Mouse (Mus musculus) liver, postnatal 0 days (tissue): ENCODE results near the gene Gfer. TPM values are rescaled to one million over a fixed set of nuclear protein-coding genes. Genes with fewer than 3 reads are reported as not detected.
"Not testable (repeated sequence)": the region's sequence is repeated elsewhere in the genome, so short reads cannot be mapped to it uniquely, and the experiment has no call there.

Experiments used
- ATAC-seq: fragments of 200-750 bp; cut with Nextera tagmentation; 2 replicates; pipeline ENCODE4 v1.8.0; 2017; ENCODE audit warnings: mild to moderate bottlenecking, moderate library complexity
- DNase-seq: peaks from one replicate; pipeline ENCODE4 v3.0.0-alpha.2; 2016
- H3K27ac ChIP-seq: fragments of 300-500 bp; sonication (generic); 2 replicates; pipeline ENCODE4 v1.5.1; 2014; ENCODE audit warnings: antibody characterized with exemption, moderate library complexity, mild to moderate bottlenecking, low read depth
- H3K27me3 ChIP-seq: fragments of 300-500 bp; sonication (generic); 2 replicates; pipeline ENCODE4 v1.6.1; 2014; ENCODE audit warnings: low read length, control low read depth, mixed read lengths; ENCODE audit not compliant: insufficient read depth
- H3K36me3 ChIP-seq: fragments of 300-500 bp; sonication (generic); replicated peaks from 2 replicates; pipeline ENCODE4 v1.6.1; 2014; ENCODE audit warnings: mild to moderate bottlenecking, control low read depth, low read length, moderate library complexity, mixed read lengths; ENCODE audit not compliant: insufficient read depth
- H3K4me1 ChIP-seq: fragments of 300-500 bp; sonication (generic); 2 replicates; pipeline ENCODE4 v1.6.1; 2014; ENCODE audit warnings: antibody characterized with exemption, mild to moderate bottlenecking, control low read depth; ENCODE audit not compliant: insufficient read depth
- H3K4me2 ChIP-seq: fragments of 300-500 bp; sonication (generic); 2 replicates; pipeline ENCODE4 v1.6.1; 2014; ENCODE audit warnings: low read depth, mild to moderate bottlenecking, low read length, moderate library complexity, mixed read lengths
- H3K4me3 ChIP-seq: fragments of 300-500 bp; sonication (generic); 2 replicates; pipeline ENCODE4 v1.5.1; 2014; ENCODE audit warnings: low read depth, low read length
- H3K9ac ChIP-seq: fragments of 300-500 bp; sonication (generic); replicated peaks from 2 replicates; pipeline ENCODE4 v1.6.1; 2014; ENCODE audit warnings: mild to moderate bottlenecking, moderate library complexity
- H3K9me3 ChIP-seq: fragments of 300-500 bp; sonication (generic); 2 replicates; pipeline ENCODE4 v1.6.1; 2016; ENCODE audit warnings: mild to moderate bottlenecking, control low read depth, low read length, mixed read lengths
- CTCF ChIP-seq: sonication (generic); IDR thresholded peaks from 2 replicates; pipeline ENCODE4 v1.5.1; 2016; ENCODE audit warnings: antibody characterized with exemption, low read depth
- EP300 ChIP-seq: IDR thresholded peaks from 2 replicates; pipeline ENCODE4 v1.6.1; 2016; ENCODE audit warnings: antibody characterized with exemption, low read depth, mild to moderate bottlenecking
- WGBS: fragments of 180-500 bp; shearing (Covaris S2); extraction: QIAGEN DNeasy Blood & Tissue Kit; methylation state at CpG from one replicate; pipeline ENCODE4 v1.1.7; 2014; ENCODE audit not compliant: insufficient replicate concordance; 5-methylcytosine and 5-hydroxymethylcytosine counted together
- polyA plus RNA-seq: library from polyadenylated mRNA; unstranded; fragments of >200 nt; fragmentation: Nextera tagmentation; extraction: Ambion mirVana; gene quantifications from 2 replicates; pipeline ENCODE4 v1.2.1, GENCODE M21; 2015

Gfer gene
- polyA plus RNA-seq, 1 experiment from 2014 or later, result 46.5 TPM

- TF ChIP-seq EP300 (no peak), CTCF (no peak)
- no peaks in the 10 kb centered on the region for H3K36me3 ChIP-seq
- peak overlapping the region; percentile 98 for H3K4me2 ChIP-seq
- WGBS, result 54% methylated on average over 5 of the region's 5 CpGs
- H3K4me1 ChIP-seq, result peaks cover 40% of the 10 kb centered on the region
- no peaks in the 10 kb centered on the region for H3K27me3 ChIP-seq
- no peak overlapping the region for H3K4me3 ChIP-seq
- no peak for DNase-seq
- H3K9me3 ChIP-seq, result no peaks in the 10 kb centered on the region
- ATAC-seq, result no peak
- peak overlapping the region; percentile 99; the same call in 1 of the 2 replicates for H3K9ac ChIP-seq
- peak overlapping the region; percentile 31; the same call in 1 of the 2 replicates for H3K27ac ChIP-seq
Measured at GRCm38 (mm10) chr17:24671346-24671745, 24.6 kb downstream of the Gfer start.

- DNase-seq, result no peak
- WGBS, result 5% methylated on average over 8 of the region's 8 CpGs
Measured at GRCm38 (mm10) chr17:24670246-24670844, 25.6 kb downstream of the Gfer start.

GRCm38 (mm10) chr17:24669545-24670245 is 26.3 kb downstream of the Gfer start, which contains the start of gene Zfp598:
Zfp598 (plus strand) TSS chr17:24669687.
- whole genome bisulfite sequencing, result 0% methylated on average over 52 of the region's 80 CpGs
- peak; percentile 97 for DNase-seq
- no peak for TF ChIP-seq EP300
- peak; percentile 47 for TF ChIP-seq CTCF

More at GRCm38 (mm10) chr17:24670246-24670844, 25.6 kb downstream of the Gfer start:
- H3K4me3 ChIP-seq, result peak overlapping the region; percentile 100
- no peaks in the 10 kb centered on the region for H3K27me3 ChIP-seq
- no peaks in the 10 kb centered on the region for H3K36me3 ChIP-seq
- H3K27ac ChIP-seq, result peak overlapping the region; percentile 95
- no peak for ATAC-seq
- no peaks in the 10 kb centered on the region for H3K9me3 ChIP-seq
- peak overlapping the region; percentile 99 for H3K9ac ChIP-seq
- peak overlapping the region; percentile 98 for H3K4me2 ChIP-seq
- H3K4me1 ChIP-seq, result peaks cover 40% of the 10 kb centered on the region
- TF ChIP-seq CTCF, result no peak
- TF ChIP-seq EP300, result no peak

GRCm38 (mm10) chr17:24669214-24669544 is 26.8 kb downstream of the Gfer start:
- H3K9me3 ChIP-seq, H3K36me3 ChIP-seq, H3K27me3 ChIP-seq, DNase-seq: not testable (repeated sequence)
- peak overlapping the region; percentile 95 for H3K27ac ChIP-seq
- H3K4me2 ChIP-seq, result peak overlapping the region; percentile 98
- WGBS, result 6% methylated on average over 15 of the region's 15 CpGs
- H3K4me3 ChIP-seq, result peak overlapping the region; percentile 100
- H3K4me1 ChIP-seq, result peaks cover 37% of the 10 kb centered on the region
- ATAC-seq, result peak; percentile 4
- peak overlapping the region; percentile 99 for H3K9ac ChIP-seq

More at GRCm38 (mm10) chr17:24669545-24670245, 26.3 kb downstream of the Gfer start, which contains the start of gene Zfp598:
- peak within 1 kb of the TSS; percentile 99 for H3K9ac ChIP-seq
- no peaks in the 10 kb centered on the region for H3K27me3 ChIP-seq
- peak; percentile 93 for ATAC-seq
- peak within 1 kb of the TSS; percentile 100 for H3K4me3 ChIP-seq
- no peaks in the 10 kb centered on the region for H3K36me3 ChIP-seq
- no peaks in the 10 kb centered on the region for H3K9me3 ChIP-seq
- H3K27ac ChIP-seq, result peak within 1 kb of the TSS; percentile 95
- peaks cover 40% of the 10 kb centered on the region for H3K4me1 ChIP-seq
- H3K4me2 ChIP-seq, result peak within 1 kb of the TSS; percentile 98

- peak; percentile 85 for TF ChIP-seq CTCF
- no peak for TF ChIP-seq EP300
- Histone ChIP-seq H3K4me3 (no peak overlapping the region), H3K4me1 (peaks cover 30% of the 10 kb centered on the region), H3K9ac (no peak overlapping the region), H3K36me3 (no peaks in the 10 kb centered on the region), H3K4me2 (no peak overlapping the region), H3K27ac (no peak overlapping the region), H3K9me3 (no peaks in the 10 kb centered on the region), H3K27me3 (no peaks in the 10 kb centered on the region)
- ATAC-seq (0 out of 2 replicates have a peak, but pooled peaks have one; percentile 4), DNase-seq (peak; percentile 66)
- WGBS, result 18% methylated on average over 6 of the region's 6 CpGs
Measured at GRCm38 (mm10) chr17:24667416-24667815, 28.5 kb downstream of the Gfer start.

GRCm38 (mm10) chr17:24667011-24667410 is 28.9 kb downstream of the Gfer start:
- H3K4me3 ChIP-seq, H3K27ac ChIP-seq, H3K36me3 ChIP-seq, H3K9ac ChIP-seq, H3K9me3 ChIP-seq, DNase-seq, ATAC-seq, H3K4me2 ChIP-seq, H3K27me3 ChIP-seq: not testable (repeated sequence)
- H3K4me1 ChIP-seq, result peaks cover 26% of the 10 kb centered on the region
- 64% methylated on average over 7 of the region's 7 CpGs for WGBS
